Mouse (Mus musculus) cerebellum, adult 9-10 months (tissue): ENCODE measurements around the gene Nova2.

Source experiments
- DNase-seq: peaks from one replicate; pipeline ENCODE4 v3.0.0; 2022

Gene Nova2

DNA sequence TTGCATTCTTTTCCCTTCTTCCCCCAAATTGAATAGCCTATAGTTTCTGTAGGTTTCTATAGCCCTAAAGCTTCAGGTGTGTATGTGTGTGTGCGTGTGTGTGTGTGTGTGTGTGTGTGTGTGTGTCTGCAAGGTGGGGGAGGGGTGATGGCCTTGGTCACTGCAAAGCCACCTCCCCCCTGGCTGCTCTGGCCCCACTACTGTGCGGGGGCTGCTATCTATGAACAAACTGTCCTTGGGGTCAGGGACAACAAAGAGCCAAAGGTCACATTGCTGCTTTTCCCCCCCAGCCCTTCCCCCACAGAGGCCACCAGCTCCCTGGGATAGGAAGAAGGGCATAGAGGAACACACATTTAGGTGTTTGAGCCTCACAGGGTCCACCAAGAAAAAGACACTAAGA lies 87.2 kb downstream of the Nova2 start:
- peak; percentile 31 for DNase-seq

DNA sequence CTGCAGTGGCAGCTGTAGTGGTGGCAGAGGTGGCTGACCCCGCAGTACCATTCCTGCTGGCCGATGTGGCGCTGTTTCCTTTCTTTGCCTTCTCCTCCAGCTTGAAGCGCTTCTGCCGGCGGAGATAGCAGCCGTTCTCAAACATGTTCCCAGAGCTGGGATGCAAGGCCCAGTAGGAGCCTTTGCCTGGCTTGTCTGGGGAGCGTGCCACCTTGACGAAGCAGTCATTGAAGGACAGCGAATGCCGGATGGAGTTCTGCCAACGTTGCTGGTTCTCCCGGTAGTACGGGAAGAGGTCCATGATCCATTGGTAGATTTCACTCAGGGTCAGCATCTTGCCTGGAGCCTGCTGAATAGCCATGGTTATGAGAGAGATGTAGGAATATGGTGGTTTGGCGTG lies 88.8 kb downstream of the Nova2 start:
- DNase-seq: peak; percentile 23
